Mouse (Mus musculus): Measurements from ENCODE around the gene Gmpr2.

DNA sequence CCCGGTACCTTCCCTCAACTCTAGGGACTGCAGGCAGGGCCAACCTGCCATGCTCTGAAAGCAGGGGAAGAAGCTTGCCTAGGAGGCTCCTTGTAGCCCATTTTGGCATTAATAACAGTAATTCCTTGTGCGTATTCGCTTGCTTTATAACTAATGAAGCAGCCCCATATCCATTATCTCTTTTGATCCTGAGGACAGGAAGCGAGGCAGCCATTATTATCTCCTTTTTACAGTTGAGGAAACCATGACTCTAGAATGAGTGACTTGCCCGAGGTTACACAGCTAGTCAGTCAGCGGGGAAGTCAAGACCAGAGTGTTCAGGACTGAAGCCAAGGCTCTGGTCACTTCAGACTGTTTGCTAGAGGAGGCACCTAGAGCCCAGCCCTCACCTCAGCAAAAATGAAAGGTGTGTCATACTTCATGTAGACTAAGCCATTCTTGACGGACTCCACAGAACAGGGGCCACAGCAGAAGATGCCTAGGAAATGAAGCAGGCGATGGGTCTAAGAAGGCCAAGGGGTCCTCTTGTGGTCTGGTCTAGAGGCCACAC lies 34.4 kb downstream of the Gmpr2 start:
- TF ChIP-seq CTCF (IDR thresholded peaks at IDR 0.05; ENCODE audit: control insufficient read depth, insufficient read depth, insufficient read length) (no peak), MAX (IDR thresholded peaks at IDR 0.05) (no peak), USF1 (IDR thresholded peaks at IDR 0.05; ENCODE audit: low read depth) (no peak), MYOD1 (IDR thresholded peaks at IDR 0.05; ENCODE audit: control insufficient read depth, insufficient read length, low read depth) (no peak), FOSL1 (IDR thresholded peaks at IDR 0.05; ENCODE audit: insufficient read depth, low read length, poor library complexity, severe bottlenecking) (no peak), MYOG (IDR thresholded peaks at IDR 0.05; ENCODE audit: control insufficient read depth, extremely low read depth, insufficient read length) (no peak), CEBPB (IDR thresholded peaks at IDR 0.05; ENCODE audit: low read depth) (no peak)

All from C2C12 (cell line).